Mouse (Mus musculus) heart, adult 2 months (tissue): ENCODE data around the gene Wdr5.
"Not testable (repeated sequence)": the region's sequence is repeated elsewhere in the genome, so short reads cannot be mapped to it uniquely, and the experiment has no call there.

Experiments
- CTCF ChIP-seq: fragments of 200-600 bp; IDR thresholded peaks from 2 replicates; pipeline ENCODE4 v1.8.1; 2022; ENCODE audit warnings: antibody characterized with exemption, mild to moderate bottlenecking, moderate library complexity
- POLR2A ChIP-seq: fragments of 200-500 bp; IDR thresholded peaks from 2 replicates; pipeline ENCODE4 v1.6.1; 2011; ENCODE audit warnings: mild to moderate bottlenecking, low read depth, low read length, control low read depth; ENCODE audit not compliant: insufficient read depth

DNA sequence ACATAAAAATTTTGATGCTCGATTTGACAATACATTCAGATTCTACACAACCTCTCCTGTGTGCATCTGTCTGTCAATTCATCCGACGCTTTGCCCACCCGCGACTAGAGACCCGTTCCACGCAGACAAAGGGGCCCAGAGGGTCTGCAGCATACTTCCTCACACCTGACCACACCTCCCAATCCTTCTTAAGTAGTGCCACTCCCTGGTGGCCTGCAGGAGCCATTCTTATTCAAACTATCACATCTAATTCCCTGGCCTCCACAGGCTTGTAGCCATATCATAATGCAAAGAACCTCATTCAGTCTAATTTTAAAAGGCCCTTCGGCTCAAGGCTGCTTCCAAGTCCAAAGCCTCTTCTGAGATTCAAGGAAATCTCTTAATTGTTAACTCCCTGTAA lies 31.1 kb downstream of the Wdr5 start:
- not testable (repeated sequence) for TF ChIP-seq CTCF, POLR2A
